9 mouse cellular contexts compared by ENCODE assay signal in the genomic region with DNA sequence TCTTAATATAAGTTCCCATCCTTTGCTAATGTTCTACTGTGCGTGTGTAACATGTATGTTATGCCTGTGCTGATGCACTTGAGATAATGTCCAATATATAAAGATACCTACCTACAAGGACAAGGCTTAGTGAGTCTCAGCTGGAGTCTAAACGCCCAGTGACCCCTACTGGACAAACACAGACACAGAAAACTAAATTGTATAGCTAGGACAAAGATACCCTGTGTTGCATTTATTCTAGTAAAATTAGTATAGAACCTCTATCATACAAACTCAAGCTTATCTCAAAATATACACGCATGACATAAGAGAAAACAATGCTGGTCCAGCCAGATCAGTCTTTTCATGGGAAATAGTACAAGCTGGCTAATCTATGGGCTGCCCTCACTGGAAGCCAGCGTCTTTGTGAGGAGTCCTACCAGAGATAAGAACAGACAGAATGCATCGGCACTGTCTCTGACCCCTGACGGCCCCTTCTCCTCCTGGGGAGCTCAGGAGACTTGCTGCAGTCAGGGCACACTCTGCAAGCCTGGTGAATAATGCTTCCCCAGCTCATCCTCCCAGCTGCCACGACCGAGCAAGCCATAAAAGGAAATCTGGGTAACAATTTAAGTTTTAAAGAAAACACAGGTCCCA.
DNase-seq lines count a peak whose midpoint lies in the region; ATAC-seq and TF ChIP-seq lines count a peak whose summit lies in the region.
"Had no signal": no experiment of that assay in that cellular context is flagged by ENCODE, and none has a peak within 500 bp of the region (broad histone marks: within the 10 kb centered on the region; RNA-seq: fewer than 3 reads in every experiment).

No protein-coding gene starts in this region.

- peak; percentile 74 for TF ChIP-seq CTCF in liver, postnatal 0 days (IDR thresholded peaks at IDR 0.05; ENCODE audit: low read depth)

- H3K9me3 ChIP-seq in heart, embryonic 13.5 days, result no peaks in the 10 kb centered on the region
- H3K9me3 ChIP-seq in liver, postnatal 0 days (ENCODE audit: low read length), result no peaks in the 10 kb centered on the region
- H3K9me3 ChIP-seq: limb, embryonic 12.5 days had no signal

- WGBS in heart, embryonic 13.5 days, result 14% methylated on average over 8 of the region's 8 CpGs
- WGBS in liver, postnatal 0 days (ENCODE audit: insufficient replicate concordance), result 37% methylated on average over 8 of the region's 8 CpGs

- no peaks in the 10 kb centered on the region for H3K27me3 ChIP-seq in heart, embryonic 13.5 days (replicated peaks)
- H3K27me3 ChIP-seq in liver, postnatal 0 days (ENCODE audit: insufficient read depth, low read length), result no peaks in the 10 kb centered on the region
- H3K27me3 ChIP-seq: limb, embryonic 12.5 days had no signal

- peak; percentile 49 for DNase-seq in kidney, adult 9 months
- DNase-seq in kidney, postnatal 25 days, result no peak
- peak; percentile 28 for DNase-seq in R1 (ENCODE audit: low read depth, low spot score)
- DNase-seq in liver, postnatal 0 days, result peak; percentile 19
- peak; percentile 47 for DNase-seq in thymus, postnatal 0 days (ENCODE audit: low spot score)
- no peak for DNase-seq in cerebellum, postnatal 25 days
- DNase-seq in layer of hippocampus, postnatal 14 days (ENCODE audit: low spot score in 2 of 2), result no peak

- no peak overlapping the region for H3K4me2 ChIP-seq in heart, embryonic 13.5 days
- H3K4me2 ChIP-seq in liver, postnatal 0 days (ENCODE audit: low read depth, low read length), result no peak overlapping the region
- H3K4me2 ChIP-seq: limb, embryonic 12.5 days had no signal

- no peaks in the 10 kb centered on the region for H3K36me3 ChIP-seq in heart, embryonic 13.5 days
- no peaks in the 10 kb centered on the region for H3K36me3 ChIP-seq in liver, postnatal 0 days (replicated peaks; ENCODE audit: insufficient read depth, low read length)
- H3K36me3 ChIP-seq: limb, embryonic 12.5 days had no signal

- peak overlapping the region; percentile 33; the same call in 1 of the 2 replicates for H3K27ac ChIP-seq in heart, embryonic 13.5 days (replicated peaks)
- no peak overlapping the region for H3K27ac ChIP-seq in liver, postnatal 0 days (ENCODE audit: low read depth)
- H3K27ac ChIP-seq: limb, embryonic 12.5 days had no signal

- no peak for ATAC-seq in heart, embryonic 13.5 days (ENCODE audit: extremely low read depth, insufficient number of reproducible peaks, low FRiP score, low TSS enrichment)
- ATAC-seq in liver, postnatal 0 days, result peak; percentile 58

- no peak for TF ChIP-seq EP300 in liver, postnatal 0 days (IDR thresholded peaks at IDR 0.05; ENCODE audit: low read depth)

- H3K4me1 ChIP-seq in heart, embryonic 13.5 days, result peaks cover 29% of the 10 kb centered on the region
- peaks cover 10% of the 10 kb centered on the region for H3K4me1 ChIP-seq in liver, postnatal 0 days (ENCODE audit: insufficient read depth)

- no peak overlapping the region for H3K4me3 ChIP-seq in heart, embryonic 13.5 days
- no peak overlapping the region for H3K4me3 ChIP-seq in liver, postnatal 0 days (ENCODE audit: low read depth, low read length)
- H3K4me3 ChIP-seq: limb, embryonic 12.5 days had no signal

- peak overlapping the region; percentile 56 for H3K9ac ChIP-seq in heart, embryonic 13.5 days
- no peak overlapping the region for H3K9ac ChIP-seq in liver, postnatal 0 days (replicated peaks)
- H3K9ac ChIP-seq: limb, embryonic 12.5 days had no signal

Comparison
In these comparisons a context has a peak if more than half of its experiments do, and no peak if none do; other contexts are left out.
1. DNase-seq: peak in kidney, adult 9 months (single experiment), R1 (single experiment), liver, postnatal 0 days (single experiment) and thymus, postnatal 0 days (single experiment); none in kidney, postnatal 25 days (0 of 2), cerebellum, postnatal 25 days (0 of 2) and layer of hippocampus, postnatal 14 days (0 of 2).